Mouse (Mus musculus): ENCODE data around the gene St6gal1.

GRCm38 (mm10) chr16:23333875-23334551, 109.5 kb downstream of the St6gal1 start:
- TF ChIP-seq ZC3H11A (IDR thresholded peaks at IDR 0.05; ENCODE audit: borderline replicate concordance, low read depth, low read length): no peak
- no peak for TF ChIP-seq ZNF384 (IDR thresholded peaks at IDR 0.05; ENCODE audit: low read depth, low read length)
- TF ChIP-seq CHD2 (IDR thresholded peaks at IDR 0.05; ENCODE audit: low read depth, low read length): no peak
- TF ChIP-seq HCFC1 (IDR thresholded peaks at IDR 0.05; ENCODE audit: borderline replicate concordance, insufficient read depth, low read length): no peak
- TF ChIP-seq MAFK (IDR thresholded peaks at IDR 0.05; ENCODE audit: insufficient read depth, low read depth, low read length): no peak
